Mouse (Mus musculus) ES-E14 (cell line): Measurements from ENCODE around the gene Med15.

Experiments
- CHD2 ChIP-seq: IDR thresholded peaks from 2 replicates; pipeline ENCODE4 v1.6.1; 2014; ENCODE audit warnings: mild to moderate bottlenecking, low read depth, low read length, inconsistent platforms
- HCFC1 ChIP-seq: IDR thresholded peaks from 2 replicates; pipeline ENCODE4 v1.6.1; 2012; ENCODE audit warnings: low read length, inconsistent platforms, borderline replicate concordance; ENCODE audit not compliant: insufficient read depth
- ZNF384 ChIP-seq: IDR thresholded peaks from 2 replicates; pipeline ENCODE4 v1.6.1; 2012; ENCODE audit warnings: low read depth, low read length, inconsistent platforms

- no peak for TF ChIP-seq CHD2
- TF ChIP-seq HCFC1, result no peak
- no peak for TF ChIP-seq ZNF384
Observed at GRCm38 (mm10) chr16:17665568-17665967, 67.1 kb downstream of the Med15 start.
